Mouse (Mus musculus): Measurements from ENCODE around the gene 4933415A04Rik. TPM values are rescaled to one million over a fixed set of nuclear protein-coding genes. Genes with fewer than 3 reads are reported as not detected.

Gene 4933415A04Rik
- total RNA-seq (2021) = 1 to 10 TPM; 1.8 TPM
- long read RNA-seq, experiment 1, partial matches to known transcripts = 0 of 1 reads
- long read RNA-seq, experiment 1, other reads (novel, unspliced or antisense) = 0 of 1 reads
- long read RNA-seq, experiment 2 = 0 reads

GRCm38 (mm10) chr11:43586324-43587090, at the start of gene 4933415A04Rik:
Gene 4933415A04Rik (plus strand): TSS chr11:43587040.
- peak; percentile 89 for DNase-seq

- no peak for DNase-seq
Observed at GRCm38 (mm10) chr11:43537074-43537473, 49.8 kb upstream of the 4933415A04Rik start.

DNA sequence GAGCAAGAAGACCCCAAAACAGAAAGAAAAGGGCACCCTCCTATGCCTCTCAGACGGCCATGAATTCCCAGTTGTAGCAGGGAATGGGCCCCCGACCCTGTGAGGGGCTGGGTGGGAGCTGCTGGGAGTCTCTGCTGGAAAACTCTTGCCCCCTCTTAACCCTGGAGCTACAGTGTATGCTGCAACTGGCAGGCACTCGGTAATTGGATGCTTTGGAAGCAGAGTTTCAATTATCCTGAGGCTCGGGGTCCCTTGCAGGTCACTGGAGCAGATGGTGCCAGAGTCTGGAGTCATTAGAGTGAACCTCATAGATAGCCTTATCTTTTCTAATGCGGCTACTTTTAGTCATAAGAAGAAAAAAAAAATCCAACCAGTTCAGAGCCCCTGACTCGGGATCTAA, 47.0 kb upstream of the 4933415A04Rik start:
- DNase-seq = no peak

DNA sequence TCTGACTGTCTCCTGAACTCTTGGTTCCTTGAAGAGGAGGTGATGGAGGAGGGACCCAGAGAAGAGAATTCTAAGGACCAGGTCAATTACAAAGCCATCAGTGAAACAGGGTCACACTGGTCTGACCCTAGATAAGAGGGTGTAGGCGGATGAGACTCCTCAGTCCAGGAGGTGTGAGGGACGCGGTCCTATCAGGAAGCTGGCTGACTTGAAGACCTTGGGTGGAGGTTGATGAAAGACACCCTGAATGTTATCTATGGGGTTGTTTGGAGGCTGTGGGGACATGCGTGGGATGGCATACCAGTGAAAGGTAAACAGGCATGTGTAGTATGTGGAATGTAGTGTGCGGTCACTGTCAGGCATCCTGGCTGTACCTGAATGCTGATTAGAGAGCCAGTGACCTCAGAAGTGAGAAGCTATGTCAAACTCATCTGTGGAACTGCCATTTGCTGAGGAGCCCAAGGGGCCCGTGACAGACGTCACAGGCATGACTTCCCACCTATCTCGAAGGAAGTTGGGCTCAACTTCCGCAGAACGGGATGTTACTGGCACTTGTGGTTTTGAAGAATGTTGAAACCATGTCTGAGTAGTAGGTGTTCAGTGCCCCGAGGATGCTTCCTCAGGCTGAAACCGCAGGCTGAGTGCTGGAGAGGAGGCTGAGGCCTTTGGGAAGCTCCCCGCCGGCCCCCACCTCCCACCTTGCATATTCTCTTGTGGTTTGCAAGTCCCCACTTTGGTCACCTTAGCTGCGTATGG, 43.0 kb upstream of the 4933415A04Rik start:
- DNase-seq = no peak

- peak; percentile 52 for DNase-seq
Observed at GRCm38 (mm10) chr11:43544819-43545218, 42.0 kb upstream of the 4933415A04Rik start.

DNA sequence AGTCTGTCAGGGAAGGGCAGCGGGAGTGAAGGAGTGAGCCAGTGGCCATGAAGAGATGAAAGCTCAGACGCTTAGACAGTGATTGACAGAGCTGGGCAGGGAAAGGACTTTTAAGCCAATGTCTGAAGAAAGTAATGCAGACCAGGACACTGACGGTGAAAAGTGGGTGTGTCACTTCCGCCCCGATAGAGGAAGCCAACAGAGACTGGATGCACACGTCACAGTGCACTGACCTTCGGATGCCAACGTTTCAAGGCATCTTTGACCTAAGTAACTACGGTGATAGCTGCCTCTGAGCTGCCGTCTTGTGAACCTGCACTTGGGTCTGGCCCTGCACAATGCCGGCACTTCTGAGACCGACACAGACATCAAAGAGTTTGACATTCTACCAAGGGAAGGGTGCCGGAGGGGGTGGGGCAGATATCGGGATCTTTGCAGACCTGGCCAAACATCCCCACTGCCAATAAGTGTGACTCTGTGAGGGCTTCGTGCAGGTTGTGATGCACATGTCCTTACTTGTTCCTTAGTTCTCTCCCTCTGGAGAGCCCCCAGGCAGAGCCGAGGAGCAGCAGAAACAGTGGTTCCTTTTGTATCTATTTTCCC, 40.9 kb upstream of the 4933415A04Rik start:
- peak; percentile 63 for DNase-seq

GRCm38 (mm10) chr11:43546678-43547077, 40.2 kb upstream of the 4933415A04Rik start:
- no peak for DNase-seq

- peak; percentile 86 for DNase-seq
Observed at GRCm38 (mm10) chr11:43548148-43548547, 38.7 kb upstream of the 4933415A04Rik start.

GRCm38 (mm10) chr11:43548657-43549435, 38.0 kb upstream of the 4933415A04Rik start:
- peak; percentile 39 for DNase-seq

DNA sequence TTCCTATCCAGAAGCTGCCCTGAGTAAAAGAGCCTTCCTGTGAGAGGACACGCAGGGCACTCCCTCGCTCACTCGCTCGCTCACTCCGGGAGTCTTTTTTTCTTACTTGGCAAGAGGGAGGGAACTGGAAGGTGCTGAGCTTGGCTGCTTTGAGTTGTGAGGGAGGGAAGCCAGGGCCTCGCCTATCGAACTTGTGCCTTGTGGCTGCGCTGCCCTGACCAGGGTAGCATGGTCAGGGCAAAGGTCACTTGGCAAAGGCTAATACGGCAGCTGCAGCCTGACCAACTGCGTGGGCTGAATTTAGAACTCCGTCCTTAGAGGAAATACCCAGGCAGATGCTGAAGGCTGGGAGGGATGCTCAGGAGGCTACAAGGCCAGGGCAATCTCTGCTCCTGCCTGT, 37.1 kb upstream of the 4933415A04Rik start:
- DNase-seq = peak; percentile 68

- no peak for DNase-seq
Observed at GRCm38 (mm10) chr11:43551756-43552155, 35.1 kb upstream of the 4933415A04Rik start.

GRCm38 (mm10) chr11:43552675-43553074, 34.2 kb upstream of the 4933415A04Rik start:
- DNase-seq = no peak

GRCm38 (mm10) chr11:43556538-43556937, 30.3 kb upstream of the 4933415A04Rik start:
- no peak for DNase-seq

DNA sequence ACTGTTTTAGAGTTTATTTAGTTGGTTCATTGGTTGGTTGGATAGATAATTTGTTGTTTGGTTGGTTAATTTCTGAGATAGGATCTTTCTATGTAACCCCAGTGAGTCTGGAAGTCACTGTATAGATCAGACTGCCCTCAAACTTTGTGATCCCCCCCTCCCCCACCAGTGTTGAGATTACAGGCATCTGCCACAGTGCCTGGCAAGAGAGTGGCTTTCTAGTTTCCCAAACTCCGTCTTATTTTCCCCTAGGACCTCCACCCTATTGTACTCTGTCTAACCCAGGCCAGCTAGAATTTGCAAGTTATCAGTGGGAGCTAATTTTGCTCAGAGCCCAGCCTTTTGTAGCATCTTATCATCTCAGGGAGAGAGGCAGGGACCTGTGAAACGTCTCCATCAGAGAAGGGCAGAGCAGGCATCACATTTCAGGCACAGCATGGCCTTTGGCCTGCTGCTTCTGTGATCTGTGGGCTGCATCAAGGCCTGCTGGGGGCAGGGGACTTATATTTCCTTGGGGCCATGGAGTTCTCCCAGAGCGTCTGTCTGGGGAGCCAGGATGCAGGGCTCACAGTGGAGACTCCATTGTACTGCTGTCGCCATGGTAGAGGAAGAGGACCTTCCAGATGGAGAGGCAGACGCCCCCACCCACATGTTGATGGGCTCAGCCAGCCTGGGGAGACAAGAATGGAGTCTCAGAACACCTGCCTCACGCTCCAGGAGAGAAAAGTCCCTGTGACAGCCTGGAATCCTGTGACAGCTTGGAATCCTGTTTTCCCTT, 27.1 kb upstream of the 4933415A04Rik start:
- DNase-seq = no peak

DNA sequence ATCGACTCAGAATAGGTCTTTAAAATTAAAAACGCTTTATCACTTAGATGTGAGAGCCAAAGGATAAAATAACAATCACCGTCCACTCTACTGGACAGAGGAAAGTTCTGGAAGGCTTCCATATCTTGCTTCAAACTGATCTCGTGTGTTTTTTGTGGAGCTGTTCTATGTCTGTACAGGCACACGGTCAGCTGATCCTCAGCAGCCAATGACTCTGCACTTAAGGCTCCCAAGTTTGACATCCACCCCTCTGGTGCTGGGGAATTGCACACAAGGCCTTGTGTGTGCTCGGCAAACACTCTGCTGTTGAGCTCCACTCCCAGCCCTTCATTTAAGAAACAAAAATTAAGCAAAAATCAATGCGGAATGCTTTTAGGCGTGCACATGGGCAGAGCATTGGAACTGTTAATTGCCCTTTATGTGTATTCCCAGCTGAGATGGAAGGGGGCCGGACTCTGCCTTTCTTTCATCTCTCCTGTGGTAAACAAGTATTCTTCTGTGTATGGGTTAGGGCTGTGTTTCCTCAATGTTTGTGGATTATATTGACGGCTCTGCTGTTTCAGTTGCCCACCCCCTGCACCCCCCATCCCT, 23.1 kb upstream of the 4933415A04Rik start:
- DNase-seq = no peak

DNA sequence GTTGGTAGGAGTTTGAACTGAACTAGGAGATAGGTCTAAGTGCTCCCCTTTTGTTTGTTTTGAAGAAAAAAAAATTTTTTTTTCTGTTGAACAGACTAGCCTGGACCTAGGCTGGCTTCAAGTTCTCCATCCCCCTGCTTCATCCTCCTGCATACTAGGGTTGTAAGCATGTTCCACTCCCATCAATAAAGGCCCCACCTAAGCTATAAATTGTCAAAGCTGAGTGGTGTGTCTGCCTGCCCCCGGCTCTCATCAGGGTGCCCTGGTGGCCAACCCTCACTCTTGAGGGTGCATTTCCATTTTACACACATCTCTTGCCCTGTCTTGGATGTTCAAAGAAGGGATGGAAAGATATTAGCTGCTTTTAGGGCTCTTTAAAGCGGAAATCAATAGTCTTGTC, 21.4 kb upstream of the 4933415A04Rik start:
- no peak for DNase-seq

GRCm38 (mm10) chr11:43565852-43566251, 21.0 kb upstream of the 4933415A04Rik start:
- no peak for DNase-seq

DNA sequence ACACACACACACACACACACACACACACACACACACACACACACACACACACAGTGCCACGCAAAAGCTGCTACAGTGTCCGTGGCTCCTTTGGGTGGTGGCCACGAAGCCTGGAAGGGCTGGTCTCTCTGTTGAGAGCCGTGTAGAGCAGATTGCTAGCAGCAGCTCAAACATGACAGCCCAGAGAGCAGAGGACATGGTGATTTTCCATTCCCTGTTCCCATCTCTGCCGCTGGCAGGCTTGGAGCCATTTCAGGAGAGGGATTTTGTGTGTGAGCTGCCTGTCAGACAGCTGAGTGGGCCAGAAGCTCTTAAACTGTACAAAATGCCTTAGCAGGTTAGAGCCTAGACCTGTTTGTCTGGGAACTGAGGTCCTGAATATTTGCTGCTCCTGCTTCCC, 20.1 kb upstream of the 4933415A04Rik start:
- no peak for DNase-seq

DNA sequence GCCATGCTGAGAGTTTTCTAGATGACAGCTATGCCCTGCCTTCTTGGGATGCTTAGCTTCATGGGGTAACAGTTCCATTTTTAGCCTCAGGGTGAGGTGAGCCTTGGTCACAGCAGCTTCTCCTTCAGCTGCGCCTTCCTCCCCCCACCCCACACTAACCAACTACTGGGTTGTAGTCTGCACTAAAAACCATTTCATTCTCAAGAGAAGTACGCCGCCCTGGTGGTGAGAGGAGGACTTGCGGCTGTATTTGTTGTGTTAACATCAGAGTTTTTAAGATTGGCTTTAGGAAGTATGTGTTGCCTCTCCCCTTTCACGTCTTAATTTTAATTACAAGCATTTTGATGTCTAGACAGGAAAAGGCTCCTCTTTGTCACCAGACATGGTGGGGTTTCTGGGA, 18.6 kb upstream of the 4933415A04Rik start:
- peak; percentile 43 for DNase-seq

DNA sequence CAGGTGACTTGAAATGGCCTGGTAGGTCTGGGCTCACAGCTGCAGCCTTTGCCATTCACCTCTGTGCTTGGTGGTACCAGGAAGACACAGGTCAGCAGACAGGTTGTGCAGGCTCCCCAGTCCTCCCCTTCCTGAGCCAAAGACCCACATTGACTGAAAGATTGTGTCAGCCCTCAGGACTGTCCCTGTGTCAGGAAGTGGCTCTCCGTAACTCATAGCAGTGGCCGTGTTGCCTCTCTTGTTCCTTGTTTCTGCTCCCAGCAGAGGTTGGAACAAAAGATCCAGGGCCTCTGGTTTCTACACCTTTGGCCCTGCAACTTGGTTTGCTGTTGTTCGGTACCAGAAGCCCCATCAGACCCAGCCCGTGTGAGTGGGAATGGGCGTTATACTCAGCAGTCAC, 17.7 kb upstream of the 4933415A04Rik start:
- DNase-seq = no peak

GRCm38 (mm10) chr11:43569595-43569994, 17.2 kb upstream of the 4933415A04Rik start:
- peak; percentile 77 for DNase-seq

Data from adrenal gland, postnatal 10 days (tissue).